Mouse (Mus musculus): ENCODE measurements around the gene Copg2. TPM values are rescaled to one million over a fixed set of nuclear protein-coding genes. Genes with fewer than 3 reads are reported as not detected.

The Copg2 gene
- polyA plus RNA-seq, 2 experiments, result 7.8 to 9.1 TPM

DNA sequence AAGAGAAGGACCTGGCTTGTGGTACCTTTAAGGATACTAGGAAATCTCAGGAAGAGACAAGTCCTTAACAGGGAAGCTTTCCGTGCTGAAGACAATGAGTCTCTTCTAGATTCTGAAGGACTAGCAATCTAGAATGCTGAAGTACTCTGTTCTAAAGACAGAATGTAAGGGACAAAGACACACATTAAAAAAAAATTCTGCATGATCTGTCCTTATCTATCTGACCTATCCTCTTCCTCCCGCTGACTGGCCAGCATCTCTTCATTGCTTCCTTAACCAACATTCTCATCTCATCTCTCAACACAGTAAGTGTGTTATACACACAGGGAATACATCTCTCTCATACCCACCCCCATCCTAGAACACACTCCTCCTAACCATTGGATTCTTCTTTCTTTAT lies 18.9 kb upstream of the Copg2 start, which contains the start of gene Tsga13:
Gene Tsga13, minus strand, starts transcription at position 101 of the 400 bp plus-strand sequence.
- no peak for ATAC-seq (ENCODE audit: insufficient read depth)
- Histone ChIP-seq H3K27me3 (ENCODE audit: control insufficient read depth, insufficient read depth, low read length) (no peaks in the 10 kb centered on the region), H3K4me2 (ENCODE audit: low read depth) (no peak within 1 kb of the TSS), H3K27ac (no peak within 1 kb of the TSS), H3K4me3 (ENCODE audit: insufficient read depth in 1 of 2, low read depth in 2 of 2, low read length in 2 of 2) (no peak within 1 kb of the TSS), H3K4me1 (replicated peaks; ENCODE audit: control insufficient read depth in 2 of 2, insufficient read depth in 2 of 2, low read length in 1 of 2) (no peaks in the 10 kb centered on the region), H3K36me3 (replicated peaks; ENCODE audit: control insufficient read depth, insufficient read depth, low read depth) (no peaks in the 10 kb centered on the region), H3K9me3 (ENCODE audit: control insufficient read depth, low read length) (no peaks in the 10 kb centered on the region), H3K9ac (replicated peaks) (no peak within 1 kb of the TSS)
- TF ChIP-seq EP300 (IDR thresholded peaks at IDR 0.05; ENCODE audit: low read depth), result no peak
- TF ChIP-seq CTCF (IDR thresholded peaks at IDR 0.05; ENCODE audit: low read depth), result no peak
- DNase-seq (ENCODE audit: low read depth in 3 of 3, low spot score in 3 of 3), result no peak
- WGBS (ENCODE audit: insufficient replicate concordance), result 73% methylated on average over 2 of the region's 2 CpGs

DNA sequence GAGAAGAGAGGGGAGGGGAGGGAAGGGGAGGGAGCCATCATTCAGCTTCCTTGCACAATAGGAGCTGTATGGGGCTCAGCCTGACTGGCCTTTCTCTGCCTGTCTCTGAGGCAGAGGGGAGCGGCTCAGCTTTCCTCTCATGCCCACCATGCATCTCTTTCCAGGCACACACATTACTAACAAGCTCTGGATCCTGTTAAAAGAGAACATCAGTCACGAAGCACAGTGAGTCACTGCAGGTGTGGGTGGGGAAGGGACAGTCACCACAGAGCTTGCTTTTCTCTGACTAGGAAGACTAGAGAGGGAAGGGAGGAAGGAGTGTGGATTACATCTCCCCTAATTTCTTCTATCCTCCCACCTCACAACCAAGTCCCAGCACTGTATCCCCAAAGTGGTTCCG lies 11.4 kb upstream of the Copg2 start:
- ATAC-seq (ENCODE audit: insufficient read depth) (no peak), DNase-seq (ENCODE audit: low read depth in 3 of 3, low spot score in 3 of 3) (no peak)
- H3K9ac ChIP-seq (replicated peaks), result no peak overlapping the region
- TF ChIP-seq EP300 (IDR thresholded peaks at IDR 0.05; ENCODE audit: low read depth), result no peak
- TF ChIP-seq CTCF (IDR thresholded peaks at IDR 0.05; ENCODE audit: low read depth), result no peak
- H3K9me3 ChIP-seq (ENCODE audit: control insufficient read depth, low read length), result no peaks in the 10 kb centered on the region
- no peak overlapping the region for H3K4me2 ChIP-seq (ENCODE audit: low read depth)
- 43% methylated on average over 3 of the region's 3 CpGs for WGBS (ENCODE audit: insufficient replicate concordance)
- H3K27ac ChIP-seq, result no peak overlapping the region
- H3K4me3 ChIP-seq (ENCODE audit: insufficient read depth in 1 of 2, low read depth in 2 of 2, low read length in 2 of 2), result no peak overlapping the region
- no peaks in the 10 kb centered on the region for H3K36me3 ChIP-seq (replicated peaks; ENCODE audit: control insufficient read depth, insufficient read depth, low read depth)
- no peaks in the 10 kb centered on the region for H3K4me1 ChIP-seq (replicated peaks; ENCODE audit: control insufficient read depth in 2 of 2, insufficient read depth in 2 of 2, low read length in 1 of 2)
- no peaks in the 10 kb centered on the region for H3K27me3 ChIP-seq (ENCODE audit: control insufficient read depth, insufficient read depth, low read length)

DNA sequence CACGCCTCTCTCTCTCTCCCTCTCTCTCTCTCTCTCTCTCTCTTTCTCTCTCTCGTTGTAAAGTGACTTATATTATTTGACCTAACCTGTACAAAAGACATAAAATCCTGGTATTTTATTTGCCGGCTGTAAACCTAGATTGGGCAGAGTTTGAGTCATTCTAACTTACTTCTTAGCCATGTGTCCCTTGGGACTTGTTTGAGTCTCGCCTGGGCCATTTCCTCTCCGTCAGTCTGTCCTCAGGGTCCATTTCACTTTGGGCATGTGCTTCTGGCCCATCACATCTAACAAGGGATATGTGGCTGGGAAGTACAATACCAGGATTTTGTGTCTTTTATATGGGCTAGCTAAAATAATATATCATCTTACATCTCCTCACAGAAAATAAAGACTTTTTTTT lies 8.3 kb upstream of the Copg2 start:
- H3K4me1 ChIP-seq (replicated peaks; ENCODE audit: control insufficient read depth in 2 of 2, insufficient read depth in 2 of 2, low read length in 1 of 2), result no peaks in the 10 kb centered on the region
- H3K9me3 ChIP-seq (ENCODE audit: control insufficient read depth, low read length), result no peaks in the 10 kb centered on the region
- no peak overlapping the region for H3K4me3 ChIP-seq (ENCODE audit: insufficient read depth in 1 of 2, low read depth in 2 of 2, low read length in 2 of 2)
- no peak overlapping the region for H3K4me2 ChIP-seq (ENCODE audit: low read depth)
- DNase-seq (ENCODE audit: low read depth in 3 of 3, low spot score in 3 of 3) (no peak), ATAC-seq (ENCODE audit: insufficient read depth) (no peak)
- 61% methylated on average over 5 of the region's 5 CpGs for WGBS (ENCODE audit: insufficient replicate concordance)
- H3K27me3 ChIP-seq (ENCODE audit: control insufficient read depth, insufficient read depth, low read length), result no peaks in the 10 kb centered on the region
- H3K36me3 ChIP-seq (replicated peaks; ENCODE audit: control insufficient read depth, insufficient read depth, low read depth), result no peaks in the 10 kb centered on the region
- no peak for TF ChIP-seq CTCF (IDR thresholded peaks at IDR 0.05; ENCODE audit: low read depth)
- TF ChIP-seq EP300 (IDR thresholded peaks at IDR 0.05; ENCODE audit: low read depth), result no peak
- no peak overlapping the region for H3K27ac ChIP-seq
- H3K9ac ChIP-seq (replicated peaks), result no peak overlapping the region

DNA sequence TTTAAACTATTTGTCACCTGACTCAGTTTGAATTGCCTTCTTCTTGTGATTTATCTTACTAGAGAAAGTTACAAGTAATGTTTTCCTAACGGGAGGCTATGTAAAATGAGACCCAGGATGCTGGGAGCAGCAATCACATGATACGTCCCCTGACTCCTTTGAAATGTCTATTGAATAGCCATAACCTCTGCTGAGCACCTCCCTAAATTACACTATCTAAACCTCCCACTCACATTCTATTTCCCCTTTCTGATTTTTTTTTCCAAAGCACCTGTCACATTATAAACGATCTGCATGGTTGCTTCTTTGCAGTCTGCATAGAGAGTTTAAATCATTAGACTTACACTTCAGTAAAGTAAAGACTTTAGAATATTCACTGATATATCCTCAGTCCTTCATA lies 7.4 kb upstream of the Copg2 start:
- Histone ChIP-seq H3K27ac (no peak overlapping the region), H3K36me3 (replicated peaks; ENCODE audit: control insufficient read depth, insufficient read depth, low read depth) (no peaks in the 10 kb centered on the region), H3K9me3 (ENCODE audit: control insufficient read depth, low read length) (no peaks in the 10 kb centered on the region), H3K9ac (replicated peaks) (no peak overlapping the region), H3K27me3 (ENCODE audit: control insufficient read depth, insufficient read depth, low read length) (no peaks in the 10 kb centered on the region), H3K4me2 (ENCODE audit: low read depth) (no peak overlapping the region), H3K4me1 (replicated peaks; ENCODE audit: control insufficient read depth in 2 of 2, insufficient read depth in 2 of 2, low read length in 1 of 2) (no peaks in the 10 kb centered on the region), H3K4me3 (ENCODE audit: insufficient read depth in 1 of 2, low read depth in 2 of 2, low read length in 2 of 2) (no peak overlapping the region)
- DNase-seq (ENCODE audit: low read depth in 3 of 3, low spot score in 3 of 3) (no peak), ATAC-seq (ENCODE audit: insufficient read depth) (no peak)
- TF ChIP-seq CTCF (IDR thresholded peaks at IDR 0.05; ENCODE audit: low read depth) (no peak), EP300 (IDR thresholded peaks at IDR 0.05; ENCODE audit: low read depth) (no peak)
- WGBS (ENCODE audit: insufficient replicate concordance), result 27% methylated on average over 3 of the region's 3 CpGs

DNA sequence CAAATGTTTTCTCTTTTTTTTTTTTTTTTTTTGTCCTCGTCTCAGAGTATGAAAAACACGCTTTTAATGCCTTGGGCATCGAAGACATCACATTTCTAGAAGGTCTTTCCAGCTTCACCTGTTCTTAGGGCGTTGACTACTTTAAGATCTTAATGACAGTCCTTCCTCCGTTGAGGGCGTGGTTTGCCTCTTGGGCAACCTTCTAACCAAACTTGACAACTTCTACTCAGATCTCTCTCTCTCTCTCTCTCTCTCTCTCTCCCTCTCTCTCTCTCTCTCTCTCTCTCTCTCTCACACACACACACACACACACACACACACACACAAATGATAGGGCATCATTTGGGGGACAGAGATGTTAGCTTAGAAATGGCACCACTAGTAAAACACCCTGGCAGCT lies 926 bp upstream of the Copg2 start:
- Histone ChIP-seq H3K27ac (no peak overlapping the region), H3K9ac (replicated peaks) (no peak overlapping the region), H3K4me1 (replicated peaks; ENCODE audit: control insufficient read depth in 2 of 2, insufficient read depth in 2 of 2, low read length in 1 of 2) (peaks cover 6 to 13% of the 10 kb centered on the region in 2 experiments), H3K27me3 (ENCODE audit: control insufficient read depth, insufficient read depth, low read length) (no peaks in the 10 kb centered on the region), H3K36me3 (replicated peaks; ENCODE audit: control insufficient read depth, insufficient read depth, low read depth) (no peaks in the 10 kb centered on the region), H3K9me3 (ENCODE audit: control insufficient read depth, low read length) (no peaks in the 10 kb centered on the region), H3K4me3 (ENCODE audit: insufficient read depth in 1 of 2, low read depth in 2 of 2, low read length in 2 of 2) (no peak overlapping the region), H3K4me2 (ENCODE audit: low read depth) (peak overlapping the region; percentile 81)
- 26% methylated on average over 6 of the region's 6 CpGs for WGBS (ENCODE audit: insufficient replicate concordance)
- DNase-seq (ENCODE audit: low read depth in 3 of 3, low spot score in 3 of 3) (peak; percentile 12 to 36 (median 17)), ATAC-seq (ENCODE audit: insufficient read depth) (no peak)
- no peak for TF ChIP-seq EP300 (IDR thresholded peaks at IDR 0.05; ENCODE audit: low read depth)
- TF ChIP-seq CTCF (IDR thresholded peaks at IDR 0.05; ENCODE audit: low read depth), result no peak

Measured in liver, embryonic 14.5 days (tissue).